Mouse (Mus musculus) heart, embryonic 10.5 days (tissue): ENCODE measurements at regions not wholly inside any gene's neighbourhood (a gene's known extent, or its start where the extent isn't known, plus 50 kb on each side); places are given as distances from the start of the nearest gene placed in this dataset.

Experiments used
- DNase-seq: peaks from one replicate; pipeline ENCODE4 v3.0.0-alpha.2; 2017; ENCODE audit warnings: low spot score
- H3K27ac ChIP-seq: fragments of 300-500 bp; sonication (generic); 2 replicates; pipeline ENCODE4 v1.5.1; 2016; ENCODE audit warnings: mild to moderate bottlenecking
- H3K27me3 ChIP-seq: fragments of 300-500 bp; sonication (generic); 2 replicates; pipeline ENCODE4 v1.6.1; 2016; ENCODE audit warnings: mild to moderate bottlenecking; ENCODE audit not compliant: poor library complexity, insufficient read depth, severe bottlenecking
- H3K36me3 ChIP-seq: fragments of 300-500 bp; sonication (generic); 2 replicates; pipeline ENCODE4 v1.6.1; 2016; ENCODE audit warnings: mild to moderate bottlenecking, moderate library complexity
- H3K4me1 ChIP-seq: fragments of 300-500 bp; sonication (generic); 2 replicates; pipeline ENCODE4 v1.6.1; 2016; ENCODE audit warnings: mild to moderate bottlenecking
- H3K4me3 ChIP-seq: fragments of 300-500 bp; sonication (generic); 2 replicates; pipeline ENCODE4 v1.5.1; 2016; ENCODE audit warnings: mild to moderate bottlenecking, moderate library complexity
- H3K9me3 ChIP-seq: fragments of 300-500 bp; sonication (generic); 2 replicates; pipeline ENCODE4 v1.6.1; 2016; ENCODE audit warnings: mild to moderate bottlenecking, moderate library complexity
- WGBS: fragments of 180-500 bp; shearing (Covaris S2); methylation state at CpG from one replicate; pipeline ENCODE4 v1.1.7; 2016; 5-methylcytosine and 5-hydroxymethylcytosine counted together

- Histone ChIP-seq H3K27me3 (no peaks in the 10 kb centered on the region), H3K9me3 (no peaks in the 10 kb centered on the region), H3K4me1 (no peaks in the 10 kb centered on the region; the same call in 1 of the 2 replicates), H3K27ac (no peak overlapping the region), H3K36me3 (no peaks in the 10 kb centered on the region), H3K4me3 (no peak overlapping the region)
- WGBS, result 34% methylated on average over 2 of the region's 2 CpGs
- no peak for DNase-seq
These were observed 703.1 kb upstream of the Marcks start for GRCm38 (mm10) chr10:37841842-37842241.

- H3K9me3 ChIP-seq, result no peaks in the 10 kb centered on the region
- WGBS, result 45% methylated on average over 2 of the region's 2 CpGs
- H3K4me3 ChIP-seq, result no peak overlapping the region
- H3K4me1 ChIP-seq, result no peaks in the 10 kb centered on the region; the same call in 1 of the 2 replicates
- H3K36me3 ChIP-seq, result no peaks in the 10 kb centered on the region
- H3K27me3 ChIP-seq, result no peaks in the 10 kb centered on the region
- no peak for DNase-seq
- no peak overlapping the region for H3K27ac ChIP-seq
These were observed 699.0 kb upstream of the Marcks start for GRCm38 (mm10) chr10:37837721-37838120.

GRCm38 (mm10) chr10:37813026-37813425 is 674.3 kb upstream of the Marcks start:
- 87% methylated on average over 2 of the region's 2 CpGs for WGBS
- no peaks in the 10 kb centered on the region for H3K4me1 ChIP-seq
- H3K27me3 ChIP-seq, result no peaks in the 10 kb centered on the region
- H3K36me3 ChIP-seq, result no peaks in the 10 kb centered on the region
- H3K4me3 ChIP-seq, result no peak overlapping the region
- DNase-seq, result no peak
- no peaks in the 10 kb centered on the region for H3K9me3 ChIP-seq
- H3K27ac ChIP-seq, result no peak overlapping the region

GRCm38 (mm10) chr10:37812405-37812851 is 673.7 kb upstream of the Marcks start:
- no peak overlapping the region for H3K4me3 ChIP-seq
- no peaks in the 10 kb centered on the region for H3K36me3 ChIP-seq
- WGBS, result 54% methylated on average over 3 of the region's 3 CpGs
- H3K27ac ChIP-seq, result no peak overlapping the region
- DNase-seq, result no peak
- H3K4me1 ChIP-seq, result no peaks in the 10 kb centered on the region
- no peaks in the 10 kb centered on the region for H3K27me3 ChIP-seq
- H3K9me3 ChIP-seq, result no peaks in the 10 kb centered on the region

- no peak for DNase-seq
- Histone ChIP-seq H3K4me3 (no peak overlapping the region), H3K4me1 (no peaks in the 10 kb centered on the region), H3K27ac (no peak overlapping the region), H3K9me3 (no peaks in the 10 kb centered on the region), H3K36me3 (no peaks in the 10 kb centered on the region), H3K27me3 (no peaks in the 10 kb centered on the region)
- 82% methylated on average over 5 of the region's 5 CpGs for WGBS
These were observed 673.1 kb upstream of the Marcks start for GRCm38 (mm10) chr10:37811789-37812188.

- 74% methylated on average over 4 of the region's 4 CpGs for WGBS
- Histone ChIP-seq H3K9me3 (no peaks in the 10 kb centered on the region), H3K4me1 (no peaks in the 10 kb centered on the region), H3K27me3 (no peaks in the 10 kb centered on the region), H3K36me3 (no peaks in the 10 kb centered on the region), H3K4me3 (no peak overlapping the region), H3K27ac (no peak overlapping the region)
- DNase-seq, result no peak
These were observed 664.6 kb upstream of the Marcks start for GRCm38 (mm10) chr10:37803225-37803805.

- Histone ChIP-seq H3K27ac (no peak overlapping the region), H3K4me3 (no peak overlapping the region), H3K9me3 (no peaks in the 10 kb centered on the region), H3K36me3 (no peaks in the 10 kb centered on the region), H3K4me1 (no peaks in the 10 kb centered on the region), H3K27me3 (no peaks in the 10 kb centered on the region)
- DNase-seq, result no peak
- 91% methylated on average over 2 of the region's 2 CpGs for WGBS
These were observed 660.7 kb upstream of the Marcks start for GRCm38 (mm10) chr10:37799397-37799796.

GRCm38 (mm10) chr10:37798285-37798684 is 659.6 kb upstream of the Marcks start:
- Histone ChIP-seq H3K9me3 (no peaks in the 10 kb centered on the region), H3K4me3 (no peak overlapping the region), H3K4me1 (no peaks in the 10 kb centered on the region), H3K27me3 (no peaks in the 10 kb centered on the region), H3K27ac (no peak overlapping the region), H3K36me3 (no peaks in the 10 kb centered on the region)
- no peak for DNase-seq

GRCm38 (mm10) chr10:37797701-37798100 is 659.0 kb upstream of the Marcks start:
- H3K36me3 ChIP-seq, result no peaks in the 10 kb centered on the region
- WGBS, result 71% methylated on average over 5 of the region's 5 CpGs
- H3K9me3 ChIP-seq, result no peaks in the 10 kb centered on the region
- H3K27me3 ChIP-seq, result no peaks in the 10 kb centered on the region
- H3K4me3 ChIP-seq, result no peak overlapping the region
- no peaks in the 10 kb centered on the region for H3K4me1 ChIP-seq
- no peak for DNase-seq
- H3K27ac ChIP-seq, result no peak overlapping the region

- Histone ChIP-seq H3K9me3 (no peaks in the 10 kb centered on the region), H3K27ac (no peak overlapping the region), H3K4me1 (no peaks in the 10 kb centered on the region), H3K4me3 (no peak overlapping the region), H3K36me3 (no peaks in the 10 kb centered on the region), H3K27me3 (no peaks in the 10 kb centered on the region)
- DNase-seq, result no peak
- WGBS, result 68% methylated on average over 3 of the region's 3 CpGs
These were observed 654.2 kb upstream of the Marcks start for GRCm38 (mm10) chr10:37792878-37793277.

- H3K36me3 ChIP-seq, result no peaks in the 10 kb centered on the region
- no peak overlapping the region for H3K27ac ChIP-seq
- 83% methylated on average over 5 of the region's 5 CpGs for WGBS
- no peak overlapping the region for H3K4me3 ChIP-seq
- no peaks in the 10 kb centered on the region for H3K4me1 ChIP-seq
- H3K27me3 ChIP-seq, result no peaks in the 10 kb centered on the region
- no peaks in the 10 kb centered on the region for H3K9me3 ChIP-seq
- DNase-seq, result no peak
These were observed 649.3 kb upstream of the Marcks start for GRCm38 (mm10) chr10:37788049-37788448.

- no peak for DNase-seq
- H3K27me3 ChIP-seq, result no peaks in the 10 kb centered on the region
- no peak overlapping the region for H3K27ac ChIP-seq
- no peaks in the 10 kb centered on the region for H3K36me3 ChIP-seq
- no peaks in the 10 kb centered on the region for H3K9me3 ChIP-seq
- H3K4me1 ChIP-seq, result no peaks in the 10 kb centered on the region
- WGBS, result 75% methylated on average over 2 of the region's 2 CpGs
- H3K4me3 ChIP-seq, result no peak overlapping the region
These were observed 640.9 kb upstream of the Marcks start for GRCm38 (mm10) chr10:37779383-37780302.

GRCm38 (mm10) chr10:37760542-37761367 is 622.0 kb upstream of the Marcks start:
- H3K9me3 ChIP-seq, result no peaks in the 10 kb centered on the region
- no peak overlapping the region for H3K4me3 ChIP-seq
- H3K27me3 ChIP-seq, result no peaks in the 10 kb centered on the region
- no peaks in the 10 kb centered on the region for H3K36me3 ChIP-seq
- no peak for DNase-seq
- H3K27ac ChIP-seq, result no peak overlapping the region
- 60% methylated on average over 5 of the region's 5 CpGs for WGBS
- H3K4me1 ChIP-seq, result no peaks in the 10 kb centered on the region
